ENCODE assay signal across 8 mouse cellular contexts in the genomic region with DNA sequence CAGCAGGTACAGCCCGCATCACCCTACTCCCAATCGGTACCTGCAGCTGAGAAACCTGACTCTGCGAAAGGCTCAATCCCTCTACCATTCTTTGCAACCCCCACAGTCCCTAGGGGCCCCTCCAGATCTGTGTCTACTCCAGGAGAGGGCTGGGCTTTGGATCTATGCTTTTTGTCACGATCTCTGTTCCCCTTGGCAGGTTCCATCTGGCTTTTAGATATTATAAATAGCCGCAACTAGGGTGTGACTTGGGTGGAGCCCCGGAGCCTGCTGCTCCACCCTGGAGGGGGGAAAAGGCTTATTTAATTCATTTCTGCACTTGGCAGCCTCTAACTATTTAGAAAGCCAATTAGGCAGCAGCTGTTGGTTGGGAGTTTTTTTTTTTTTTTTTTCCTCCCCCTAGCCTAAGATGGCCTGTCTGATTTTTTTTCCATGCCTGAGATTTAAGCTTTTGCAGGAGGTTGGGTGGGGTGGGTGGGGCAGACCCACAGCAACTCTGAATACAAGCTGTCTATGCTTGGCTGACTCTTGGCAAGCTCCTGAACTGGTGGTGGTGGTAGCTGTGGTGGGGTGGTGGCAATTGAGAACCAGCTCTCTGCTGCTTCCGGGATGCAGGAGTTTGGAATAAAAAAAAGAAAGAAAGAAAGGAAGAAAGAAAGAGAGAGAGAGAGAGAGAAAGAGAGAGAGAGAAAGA.
DNase-seq lines count a peak whose midpoint lies in the region; ATAC-seq and TF ChIP-seq lines count a peak whose summit lies in the region.

No protein-coding gene starts in this region.

- peak; percentile 66 for DNase-seq in kidney, adult 2 months
- DNase-seq in kidney, adult 9 months = no peak
- DNase-seq in embryonic facial prominence, embryonic 10.5 days (ENCODE audit: low spot score) = peak; percentile 30
- peak; percentile 30 to 54 for DNase-seq in kidney, postnatal 25 days
- DNase-seq in midbrain, embryonic 14.5 days = peak; percentile 70
- no peak for DNase-seq in spleen, adult 18-20 months

- H3K9ac ChIP-seq in heart, embryonic 14.5 days (ENCODE audit: low read length) = 0 out of 2 replicates have a peak overlapping the region, but pooled peaks have one; percentile 11
- no peak overlapping the region for H3K9ac ChIP-seq in midbrain, embryonic 14.5 days (replicated peaks; ENCODE audit: low read length)

- no peaks in the 10 kb centered on the region for H3K36me3 ChIP-seq in kidney, adult 2 months (ENCODE audit: control insufficient read depth, insufficient read depth, low read length)
- H3K36me3 ChIP-seq in embryonic facial prominence, embryonic 10.5 days (replicated peaks) = no peaks in the 10 kb centered on the region
- H3K36me3 ChIP-seq in heart, embryonic 14.5 days (ENCODE audit: control insufficient read depth, insufficient read depth, low read length) = no peaks in the 10 kb centered on the region
- H3K36me3 ChIP-seq in midbrain, embryonic 14.5 days (ENCODE audit: control insufficient read depth, insufficient read depth, low read length) = no peaks in the 10 kb centered on the region

- H3K27ac ChIP-seq in kidney, adult 2 months (ENCODE audit: insufficient read depth, low read depth, low read length) = no peak overlapping the region
- no peak overlapping the region for H3K27ac ChIP-seq in embryonic facial prominence, embryonic 10.5 days (replicated peaks)
- no peak overlapping the region for H3K27ac ChIP-seq in heart, embryonic 14.5 days (replicated peaks in 1 of 2; ENCODE audit: control insufficient read depth in 1 of 2, insufficient read depth in 1 of 2, low read depth in 2 of 2, low read length in 2 of 2)
- H3K27ac ChIP-seq in midbrain, embryonic 14.5 days (replicated peaks; ENCODE audit: low read depth, low read length) = peak overlapping the region; percentile 27

- peak overlapping the region; percentile 40 for H3K4me2 ChIP-seq in heart, embryonic 14.5 days (ENCODE audit: low read length)
- peak overlapping the region; percentile 25; the same call in 1 of the 2 replicates for H3K4me2 ChIP-seq in midbrain, embryonic 14.5 days (ENCODE audit: low read length)

- no peak for TF ChIP-seq CTCF in kidney, adult 2 months (conservative IDR thresholded peaks at IDR 0.05; ENCODE audit: insufficient read depth, insufficient read length, low read depth, low read length)

- H3K4me3 ChIP-seq in kidney, adult 2 months (ENCODE audit: insufficient read depth, low read depth, low read length) = no peak overlapping the region
- no peak overlapping the region for H3K4me3 ChIP-seq in embryonic facial prominence, embryonic 10.5 days
- H3K4me3 ChIP-seq in heart, embryonic 14.5 days (ENCODE audit: control insufficient read depth in 1 of 2, insufficient read depth in 1 of 2, low read depth in 1 of 2, low read length in 2 of 2) = no peak overlapping the region
- no peak overlapping the region for H3K4me3 ChIP-seq in midbrain, embryonic 14.5 days (replicated peaks; ENCODE audit: low read depth, low read length)

- ATAC-seq in heart, embryonic 14.5 days (ENCODE audit: insufficient number of reproducible peaks, insufficient read depth, low FRiP score, low read depth) = 0 out of 2 replicates have a peak, but pooled peaks have one; percentile 44
- ATAC-seq in midbrain, embryonic 14.5 days (ENCODE audit: low FRiP score, low TSS enrichment) = peak; percentile 79
- ATAC-seq in erythroid progenitor cell, adult 5-6 weeks (replicated peaks; ENCODE audit: low FRiP score, poor library complexity, severe bottlenecking) = no peak

- no peak for TF ChIP-seq POLR2A in kidney, adult 2 months (IDR thresholded peaks at IDR 0.05; ENCODE audit: low read depth, low read length)

- WGBS in kidney, adult 2 months = 23% methylated on average over 7 of the region's 7 CpGs
- WGBS in embryonic facial prominence, embryonic 10.5 days = 70% methylated on average over 7 of the region's 7 CpGs
- 44% methylated on average over 7 of the region's 7 CpGs for WGBS in heart, embryonic 14.5 days
- WGBS in midbrain, embryonic 14.5 days = 33% methylated on average over 7 of the region's 7 CpGs

- H3K27me3 ChIP-seq in kidney, adult 2 months (replicated peaks; ENCODE audit: control insufficient read depth, insufficient read depth, low read length) = no peaks in the 10 kb centered on the region
- H3K27me3 ChIP-seq in embryonic facial prominence, embryonic 10.5 days (replicated peaks; ENCODE audit: low read depth, poor library complexity, severe bottlenecking) = no peaks in the 10 kb centered on the region
- no peaks in the 10 kb centered on the region for H3K27me3 ChIP-seq in heart, embryonic 14.5 days (ENCODE audit: control insufficient read depth, insufficient read depth, low read length)
- H3K27me3 ChIP-seq in midbrain, embryonic 14.5 days (ENCODE audit: control insufficient read depth, insufficient read depth, low read length) = no peaks in the 10 kb centered on the region

- H3K4me1 ChIP-seq in kidney, adult 2 months (ENCODE audit: control insufficient read depth, insufficient read depth, low read length) = peaks cover 24% of the 10 kb centered on the region
- peaks cover 33% of the 10 kb centered on the region for H3K4me1 ChIP-seq in embryonic facial prominence, embryonic 10.5 days
- peaks cover 18 to 32% of the 10 kb centered on the region in 2 experiments for H3K4me1 ChIP-seq in heart, embryonic 14.5 days (ENCODE audit: control insufficient read depth in 2 of 2, insufficient read depth in 2 of 2, low read length in 2 of 2)
- H3K4me1 ChIP-seq in midbrain, embryonic 14.5 days (ENCODE audit: control insufficient read depth, insufficient read depth, low read length) = peaks cover 9% of the 10 kb centered on the region

- H3K9me3 ChIP-seq in embryonic facial prominence, embryonic 10.5 days = no peaks in the 10 kb centered on the region
- H3K9me3 ChIP-seq in heart, embryonic 14.5 days (ENCODE audit: control insufficient read depth, low read length) = no peaks in the 10 kb centered on the region
- no peaks in the 10 kb centered on the region for H3K9me3 ChIP-seq in midbrain, embryonic 14.5 days (ENCODE audit: control insufficient read depth, low read length)

Comparison
In these comparisons a context has a peak if more than half of its experiments do, and no peak if none do; other contexts are left out.
1. DNase-seq: peak in kidney, adult 2 months (single experiment), embryonic facial prominence, embryonic 10.5 days (single experiment), kidney, postnatal 25 days (2 of 2) and midbrain, embryonic 14.5 days (single experiment); none in kidney, adult 9 months (single experiment) and spleen, adult 18-20 months (0 of 2).